Mouse (Mus musculus): ENCODE measurements around the gene Mvb12b. TPM values are rescaled to one million over a fixed set of nuclear protein-coding genes. Genes with fewer than 3 reads are reported as not detected.
A peak's percentile ranks its signal among the peaks of the same experiment; 100 is the strongest.

The Mvb12b gene
- polyA plus RNA-seq, 1 experiment, result 15.9 TPM

DNA sequence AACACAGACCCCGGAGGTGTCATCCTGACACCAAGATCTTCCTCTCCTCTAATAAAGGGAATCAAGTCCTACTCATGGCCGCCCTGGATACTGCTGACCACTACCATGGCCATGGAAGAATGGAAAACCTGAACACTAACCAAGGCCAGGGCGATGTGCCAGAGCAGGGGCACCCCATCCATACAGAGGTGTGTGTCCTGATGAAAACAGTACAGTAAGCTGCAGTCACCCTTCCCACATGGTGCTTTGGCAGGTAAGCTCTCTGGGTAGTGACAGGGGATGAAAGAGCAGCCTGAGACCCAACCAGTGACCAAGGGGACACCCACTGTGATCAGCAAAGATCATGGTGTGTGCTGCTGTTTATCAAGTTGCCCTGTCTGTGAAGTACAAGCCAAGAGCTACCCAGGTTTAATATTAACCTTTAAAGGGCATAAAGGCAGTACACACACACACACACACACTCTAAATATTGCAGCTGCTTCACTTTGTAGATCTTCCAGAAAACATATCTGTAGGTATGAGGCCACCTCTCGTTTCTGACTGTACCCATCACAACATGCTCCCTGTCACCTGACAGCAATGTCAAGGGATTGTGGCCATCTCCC lies 117.1 kb downstream of the Mvb12b start:
- Histone ChIP-seq H3K79me2 (ENCODE audit: control insufficient read depth, insufficient read depth) (no peaks in the 10 kb centered on the region), H3K4me3 (ENCODE audit: insufficient read depth, poor library complexity, severe bottlenecking) (no peak overlapping the region), H3ac (ENCODE audit: control insufficient read depth, insufficient read length, low read depth) (no peak overlapping the region), H3K36me3 (ENCODE audit: control insufficient read depth, insufficient read depth) (no peaks in the 10 kb centered on the region), H3K79me3 (ENCODE audit: low read depth) (no peaks in the 10 kb centered on the region), H3K27me3 (ENCODE audit: control insufficient read depth, insufficient read depth, insufficient read length) (no peaks in the 10 kb centered on the region)
- no peak for TF ChIP-seq MAX (IDR thresholded peaks at IDR 0.05)
- no peak for TF ChIP-seq USF1 (IDR thresholded peaks at IDR 0.05; ENCODE audit: low read depth)
- TF ChIP-seq CEBPB (IDR thresholded peaks at IDR 0.05; ENCODE audit: low read depth), result no peak
- TF ChIP-seq MYOG (IDR thresholded peaks at IDR 0.05; ENCODE audit: control insufficient read depth, extremely low read depth, insufficient read length), result no peak
- TF ChIP-seq MYOD1 (IDR thresholded peaks at IDR 0.05; ENCODE audit: control insufficient read depth, insufficient read length, low read depth), result no peak
- no peak for TF ChIP-seq CTCF (IDR thresholded peaks at IDR 0.05; ENCODE audit: control insufficient read depth, insufficient read depth, insufficient read length)
- TF ChIP-seq FOSL1 (IDR thresholded peaks at IDR 0.05; ENCODE audit: insufficient read depth, low read length, poor library complexity, severe bottlenecking), result no peak

DNA sequence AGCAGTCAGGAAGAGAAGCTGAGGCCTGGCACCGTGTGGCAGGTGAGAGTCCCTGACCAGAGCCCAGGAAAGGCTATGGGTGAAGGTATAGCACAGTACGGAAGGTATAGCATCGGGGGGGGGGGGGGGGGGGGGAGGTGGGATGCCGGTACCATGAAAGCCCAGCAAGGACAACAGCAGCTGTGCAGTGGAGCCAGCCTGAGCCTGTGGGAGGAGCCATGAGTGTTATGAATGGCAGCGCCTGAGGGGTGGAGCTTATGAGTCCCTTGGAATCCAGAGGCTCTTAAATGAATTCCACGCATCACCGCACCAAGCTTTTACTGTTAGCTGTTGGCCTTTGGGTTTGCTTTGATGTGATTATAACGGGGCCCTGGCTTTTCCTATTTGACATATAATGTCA lies 123.3 kb downstream of the Mvb12b start:
- no peak overlapping the region for H3K4me3 ChIP-seq (ENCODE audit: insufficient read depth, poor library complexity, severe bottlenecking)
- no peaks in the 10 kb centered on the region for H3K27me3 ChIP-seq (ENCODE audit: control insufficient read depth, insufficient read depth, insufficient read length)
- TF ChIP-seq MYOD1 (IDR thresholded peaks at IDR 0.05; ENCODE audit: control insufficient read depth, insufficient read length, low read depth) (no peak), MYOG (IDR thresholded peaks at IDR 0.05; ENCODE audit: control insufficient read depth, extremely low read depth, insufficient read length) (no peak), MAX (IDR thresholded peaks at IDR 0.05) (no peak), USF1 (IDR thresholded peaks at IDR 0.05; ENCODE audit: low read depth) (no peak), CEBPB (IDR thresholded peaks at IDR 0.05; ENCODE audit: low read depth) (no peak), FOSL1 (IDR thresholded peaks at IDR 0.05; ENCODE audit: insufficient read depth, low read length, poor library complexity, severe bottlenecking) (no peak), CTCF (IDR thresholded peaks at IDR 0.05; ENCODE audit: control insufficient read depth, insufficient read depth, insufficient read length) (no peak)
- no peaks in the 10 kb centered on the region for H3K36me3 ChIP-seq (ENCODE audit: control insufficient read depth, insufficient read depth)
- H3K79me2 ChIP-seq (ENCODE audit: control insufficient read depth, insufficient read depth), result no peaks in the 10 kb centered on the region
- H3ac ChIP-seq (ENCODE audit: control insufficient read depth, insufficient read length, low read depth), result no peak overlapping the region
- no peaks in the 10 kb centered on the region for H3K79me3 ChIP-seq (ENCODE audit: low read depth)

DNA sequence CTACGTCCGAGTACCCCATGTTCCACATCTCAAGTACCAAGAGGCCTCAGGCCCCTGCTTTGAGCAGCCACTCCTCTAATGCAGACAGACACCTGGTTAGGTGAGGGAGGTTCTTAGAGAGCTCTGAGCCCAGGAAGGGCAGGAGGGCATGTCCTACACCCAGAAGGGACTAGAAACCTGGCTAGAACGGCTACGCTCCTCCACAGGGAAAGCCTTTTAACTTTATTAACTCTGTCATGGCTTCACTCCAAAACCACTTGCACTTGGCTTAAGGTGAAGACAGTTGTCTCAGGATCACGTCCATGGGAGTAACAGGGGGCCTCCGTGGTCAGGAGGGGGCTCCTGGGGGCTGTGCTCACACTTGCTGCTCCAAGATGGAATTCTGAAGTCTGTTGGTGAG lies 125.5 kb downstream of the Mvb12b start:
- Histone ChIP-seq H3K36me3 (ENCODE audit: control insufficient read depth, insufficient read depth) (no peaks in the 10 kb centered on the region), H3K4me3 (ENCODE audit: insufficient read depth, poor library complexity, severe bottlenecking) (no peak overlapping the region), H3K79me3 (ENCODE audit: low read depth) (no peaks in the 10 kb centered on the region), H3K79me2 (ENCODE audit: control insufficient read depth, insufficient read depth) (no peaks in the 10 kb centered on the region), H3K27me3 (ENCODE audit: control insufficient read depth, insufficient read depth, insufficient read length) (no peaks in the 10 kb centered on the region), H3ac (ENCODE audit: control insufficient read depth, insufficient read length, low read depth) (no peak overlapping the region)
- no peak for TF ChIP-seq CEBPB (IDR thresholded peaks at IDR 0.05; ENCODE audit: low read depth)

- Histone ChIP-seq H3K27me3 (ENCODE audit: control insufficient read depth, insufficient read depth, insufficient read length) (no peaks in the 10 kb centered on the region), H3K36me3 (ENCODE audit: control insufficient read depth, insufficient read depth) (no peaks in the 10 kb centered on the region), H3K79me3 (ENCODE audit: low read depth) (no peaks in the 10 kb centered on the region), H3K4me3 (ENCODE audit: insufficient read depth, poor library complexity, severe bottlenecking) (no peak overlapping the region), H3ac (ENCODE audit: control insufficient read depth, insufficient read length, low read depth) (no peak overlapping the region), H3K79me2 (ENCODE audit: control insufficient read depth, insufficient read depth) (no peaks in the 10 kb centered on the region)
- TF ChIP-seq USF1 (IDR thresholded peaks at IDR 0.05; ENCODE audit: low read depth), result peak; percentile 19
- no peak for TF ChIP-seq FOSL1 (IDR thresholded peaks at IDR 0.05; ENCODE audit: insufficient read depth, low read length, poor library complexity, severe bottlenecking)
- no peak for TF ChIP-seq CTCF (IDR thresholded peaks at IDR 0.05; ENCODE audit: control insufficient read depth, insufficient read depth, insufficient read length)
- TF ChIP-seq MYOD1 (IDR thresholded peaks at IDR 0.05; ENCODE audit: control insufficient read depth, insufficient read length, low read depth), result peak; percentile 46
Measured at GRCm38 (mm10) chr2:33760571-33760991, 127.2 kb downstream of the Mvb12b start.

DNA sequence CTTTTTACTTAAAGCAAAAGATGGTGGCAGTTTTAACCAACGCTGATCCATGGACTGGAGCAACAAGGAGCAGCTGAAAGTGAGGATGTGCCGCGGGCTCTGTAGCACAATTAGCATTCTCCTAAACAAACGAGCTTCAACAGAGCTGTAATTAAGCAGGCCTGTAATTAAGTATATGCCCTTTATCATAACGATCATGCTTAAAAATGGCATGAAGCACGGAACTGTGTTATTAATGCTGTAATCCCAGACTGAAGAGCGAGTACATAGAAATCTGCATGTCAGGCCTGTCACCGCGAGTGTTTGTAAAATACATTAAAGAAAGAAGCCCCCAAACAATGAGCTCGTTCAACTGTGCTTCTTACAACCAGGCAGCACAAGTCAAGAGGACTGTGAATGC lies 128.3 kb downstream of the Mvb12b start:
- Histone ChIP-seq H3K36me3 (ENCODE audit: control insufficient read depth, insufficient read depth) (no peaks in the 10 kb centered on the region), H3K79me2 (ENCODE audit: control insufficient read depth, insufficient read depth) (no peaks in the 10 kb centered on the region), H3K79me3 (ENCODE audit: low read depth) (no peaks in the 10 kb centered on the region), H3K27me3 (ENCODE audit: control insufficient read depth, insufficient read depth, insufficient read length) (no peaks in the 10 kb centered on the region), H3ac (ENCODE audit: control insufficient read depth, insufficient read length, low read depth) (no peak overlapping the region), H3K4me3 (ENCODE audit: insufficient read depth, poor library complexity, severe bottlenecking) (no peak overlapping the region)
- TF ChIP-seq FOSL1 (IDR thresholded peaks at IDR 0.05; ENCODE audit: insufficient read depth, low read length, poor library complexity, severe bottlenecking), result no peak
- no peak for TF ChIP-seq MYOG (IDR thresholded peaks at IDR 0.05; ENCODE audit: control insufficient read depth, extremely low read depth, insufficient read length)
- TF ChIP-seq MYOD1 (IDR thresholded peaks at IDR 0.05; ENCODE audit: control insufficient read depth, insufficient read length, low read depth), result no peak
- TF ChIP-seq MAX (IDR thresholded peaks at IDR 0.05), result no peak
- no peak for TF ChIP-seq CEBPB (IDR thresholded peaks at IDR 0.05; ENCODE audit: low read depth)
- TF ChIP-seq USF1 (IDR thresholded peaks at IDR 0.05; ENCODE audit: low read depth), result no peak
- no peak for TF ChIP-seq CTCF (IDR thresholded peaks at IDR 0.05; ENCODE audit: control insufficient read depth, insufficient read depth, insufficient read length)

DNA sequence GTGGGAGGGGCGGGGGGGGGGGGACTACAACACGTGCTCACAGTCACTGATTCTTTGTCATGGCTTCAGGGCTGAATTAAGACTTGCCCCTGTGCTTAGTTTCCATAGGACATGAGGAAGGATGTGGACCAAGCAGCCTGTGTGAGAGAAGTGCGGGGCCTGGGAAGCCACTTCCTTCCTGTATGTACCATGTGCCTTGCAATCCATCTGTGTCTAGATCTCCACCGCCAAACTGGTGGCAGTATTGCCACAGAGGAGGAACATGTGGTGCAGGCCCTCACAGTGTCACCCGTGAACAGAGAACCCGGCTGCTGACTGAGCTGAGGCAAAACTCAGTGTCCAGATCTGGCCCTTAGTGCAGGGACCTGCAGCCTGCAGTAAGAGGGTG lies 132.1 kb downstream of the Mvb12b start:
- TF ChIP-seq MYOG (IDR thresholded peaks at IDR 0.05; ENCODE audit: control insufficient read depth, extremely low read depth, insufficient read length) (no peak), CTCF (IDR thresholded peaks at IDR 0.05; ENCODE audit: control insufficient read depth, insufficient read depth, insufficient read length) (no peak), USF1 (IDR thresholded peaks at IDR 0.05; ENCODE audit: low read depth) (no peak), CEBPB (IDR thresholded peaks at IDR 0.05; ENCODE audit: low read depth) (no peak), MAX (IDR thresholded peaks at IDR 0.05) (no peak), MYOD1 (IDR thresholded peaks at IDR 0.05; ENCODE audit: control insufficient read depth, insufficient read length, low read depth) (no peak), FOSL1 (IDR thresholded peaks at IDR 0.05; ENCODE audit: insufficient read depth, low read length, poor library complexity, severe bottlenecking) (no peak)
- Histone ChIP-seq H3K4me3 (ENCODE audit: insufficient read depth, poor library complexity, severe bottlenecking) (no peak overlapping the region), H3ac (ENCODE audit: control insufficient read depth, insufficient read length, low read depth) (no peak overlapping the region), H3K79me3 (ENCODE audit: low read depth) (no peaks in the 10 kb centered on the region), H3K36me3 (ENCODE audit: control insufficient read depth, insufficient read depth) (no peaks in the 10 kb centered on the region), H3K27me3 (ENCODE audit: control insufficient read depth, insufficient read depth, insufficient read length) (no peaks in the 10 kb centered on the region), H3K79me2 (ENCODE audit: control insufficient read depth, insufficient read depth) (no peaks in the 10 kb centered on the region)
